Mouse (Mus musculus) lung, embryonic 14.5 days (tissue): ENCODE measurements around the gene Snai3. TPM values are rescaled to one million over a fixed set of nuclear protein-coding genes. Genes with fewer than 3 reads are reported as not detected.

ENCODE experiments used
- ATAC-seq: fragments of 200-750 bp; cut with Nextera tagmentation; 2 replicates; pipeline ENCODE4 v1.8.0; 2017; ENCODE audit warnings: mild to moderate bottlenecking, moderate TSS enrichment, moderate library complexity; ENCODE audit not compliant: insufficient read depth
- DNase-seq: peaks from one replicate; pipeline ENCODE4 v3.0.0-alpha.2; 2015
- H3K27ac ChIP-seq: fragments of 300-500 bp; sonication (generic); 2 replicates; pipeline ENCODE4 v1.5.1; 2014; ENCODE audit warnings: low read depth, mild to moderate bottlenecking, moderate library complexity
- H3K27me3 ChIP-seq: fragments of 300-500 bp; sonication (generic); 2 replicates; pipeline ENCODE4 v1.6.1; 2014; ENCODE audit warnings: low read length, control low read depth; ENCODE audit not compliant: insufficient read depth
- H3K36me3 ChIP-seq: fragments of 300-500 bp; sonication (generic); 2 replicates; pipeline ENCODE4 v1.6.1; 2014; ENCODE audit warnings: control low read depth; ENCODE audit not compliant: insufficient read depth
- H3K4me1 ChIP-seq: fragments of 300-500 bp; sonication (generic); 2 replicates; pipeline ENCODE4 v1.6.1; 2014; ENCODE audit warnings: antibody characterized with exemption, control low read depth; ENCODE audit not compliant: insufficient read depth
- H3K4me2 ChIP-seq: fragments of 300-500 bp; sonication (generic); 2 replicates; pipeline ENCODE4 v1.6.1; 2014; ENCODE audit warnings: mild to moderate bottlenecking
- H3K4me3 ChIP-seq: fragments of 300-500 bp; sonication (generic); 2 replicates; pipeline ENCODE4 v1.5.1; 2014; ENCODE audit warnings: low read depth, low read length
- H3K9ac ChIP-seq: fragments of 300-500 bp; sonication (generic); 2 replicates; pipeline ENCODE4 v1.6.1; 2014
- H3K9me3 ChIP-seq: fragments of 300-500 bp; sonication (generic); 2 replicates; pipeline ENCODE4 v1.6.1; 2016; ENCODE audit warnings: low read depth, low read length, control low read depth
- CTCF ChIP-seq: IDR thresholded peaks from 2 replicates; pipeline ENCODE4 v1.5.1; 2016; ENCODE audit warnings: antibody characterized with exemption, low read depth
- whole genome bisulfite sequencing: fragments of 180-500 bp; shearing (Covaris S2); extraction: QIAGEN DNeasy Blood & Tissue Kit; methylation state at CpG from one replicate; pipeline ENCODE4 v1.1.7; 2014; 5-methylcytosine and 5-hydroxymethylcytosine counted together
- polyA plus RNA-seq: library from polyadenylated mRNA; unstranded; fragments of >200 nt; fragmentation: Nextera tagmentation; extraction: Ambion mirVana; gene quantifications from 2 replicates; pipeline ENCODE4 v1.2.1, GENCODE M21; 2014

Gene Snai3
- polyA plus RNA-seq, 1 experiment from 2014 or later = 1.3 TPM

- TF ChIP-seq CTCF = peak; percentile 57
- Histone ChIP-seq H3K27me3 (peaks cover 34% of the 10 kb centered on the region), H3K9ac (no peak overlapping the region), H3K4me3 (no peak overlapping the region), H3K4me2 (peak overlapping the region; percentile 64; the same call in 1 of the 2 replicates), H3K4me1 (0 out of 2 replicates have a peak, but pooled peaks cover 10% of the 10 kb centered on the region), H3K9me3 (no peaks in the 10 kb centered on the region), H3K36me3 (no peaks in the 10 kb centered on the region), H3K27ac (no peak overlapping the region)
- 50% methylated on average over 6 of the region's 6 CpGs for WGBS
- ATAC-seq (no peak), DNase-seq (no peak)
Observed at GRCm38 (mm10) chr8:122459218-122459900, 1.2 kb downstream of the Snai3 start.

GRCm38 (mm10) chr8:122457171-122457570, 3.4 kb downstream of the Snai3 start:
- no peak overlapping the region for H3K27ac ChIP-seq
- H3K4me2 ChIP-seq = no peak overlapping the region
- peaks cover 34% of the 10 kb centered on the region for H3K27me3 ChIP-seq
- H3K4me1 ChIP-seq = 0 out of 2 replicates have a peak, but pooled peaks cover 3% of the 10 kb centered on the region
- no peak for TF ChIP-seq CTCF
- 55% methylated on average over 11 of the region's 11 CpGs for WGBS
- H3K9ac ChIP-seq = no peak overlapping the region
- no peaks in the 10 kb centered on the region for H3K36me3 ChIP-seq
- H3K9me3 ChIP-seq = no peaks in the 10 kb centered on the region
- H3K4me3 ChIP-seq = no peak overlapping the region
- no peak for DNase-seq
- ATAC-seq = no peak

- TF ChIP-seq CTCF = no peak
- no peak overlapping the region for H3K4me2 ChIP-seq
- ATAC-seq = no peak
- no peaks in the 10 kb centered on the region for H3K4me1 ChIP-seq
- H3K4me3 ChIP-seq = no peak overlapping the region
- peaks cover 10% of the 10 kb centered on the region for H3K27me3 ChIP-seq
- no peaks in the 10 kb centered on the region for H3K36me3 ChIP-seq
- H3K9me3 ChIP-seq = no peaks in the 10 kb centered on the region
- no peak overlapping the region for H3K9ac ChIP-seq
- no peak for DNase-seq
- no peak overlapping the region for H3K27ac ChIP-seq
- WGBS = 82% methylated on average over 6 of the region's 6 CpGs
Observed at GRCm38 (mm10) chr8:122454409-122454808, 6.1 kb downstream of the Snai3 start.

GRCm38 (mm10) chr8:122452154-122452553, 8.4 kb downstream of the Snai3 start:
- Histone ChIP-seq H3K27me3 (no peaks in the 10 kb centered on the region), H3K9me3 (no peaks in the 10 kb centered on the region), H3K4me2 (no peak overlapping the region), H3K27ac (no peak overlapping the region), H3K9ac (no peak overlapping the region), H3K4me1 (no peaks in the 10 kb centered on the region), H3K4me3 (no peak overlapping the region), H3K36me3 (no peaks in the 10 kb centered on the region)
- 79% methylated on average over 10 of the region's 10 CpGs for WGBS
- no peak for TF ChIP-seq CTCF
- no peak for ATAC-seq
- no peak for DNase-seq

- DNase-seq = no peak
- Histone ChIP-seq H3K27ac (0 out of 2 replicates have a peak overlapping the region, but pooled peaks have one; percentile 0), H3K9ac (no peak overlapping the region), H3K27me3 (no peaks in the 10 kb centered on the region), H3K4me2 (no peak overlapping the region), H3K4me1 (no peaks in the 10 kb centered on the region), H3K9me3 (no peaks in the 10 kb centered on the region), H3K36me3 (no peaks in the 10 kb centered on the region), H3K4me3 (no peak overlapping the region)
- WGBS = 73% methylated on average over 7 of the region's 7 CpGs
- TF ChIP-seq CTCF = no peak
- no peak for ATAC-seq
Observed at GRCm38 (mm10) chr8:122451161-122451703, 9.3 kb downstream of the Snai3 start.

- Histone ChIP-seq H3K4me1 (peaks cover 10% of the 10 kb centered on the region; the same call in 1 of the 2 replicates), H3K4me3 (no peak overlapping the region), H3K4me2 (peak overlapping the region; percentile 98), H3K27ac (peak overlapping the region; percentile 97; the same call in 1 of the 2 replicates), H3K27me3 (no peaks in the 10 kb centered on the region), H3K9me3 (no peaks in the 10 kb centered on the region), H3K36me3 (no peaks in the 10 kb centered on the region), H3K9ac (no peak overlapping the region)
- 64% methylated on average over 3 of the region's 3 CpGs for WGBS
- no peak for TF ChIP-seq CTCF
- DNase-seq (peak; percentile 20), ATAC-seq (no peak)
Observed at GRCm38 (mm10) chr8:122445203-122445602, 15.3 kb downstream of the Snai3 start.

GRCm38 (mm10) chr8:122444058-122444748, 16.3 kb downstream of the Snai3 start:
- no peak for TF ChIP-seq CTCF
- Histone ChIP-seq H3K36me3 (peaks cover 8% of the 10 kb centered on the region; the same call in 1 of the 2 replicates), H3K9me3 (no peaks in the 10 kb centered on the region), H3K4me2 (peak overlapping the region; percentile 98), H3K9ac (peak overlapping the region; percentile 71), H3K4me1 (peaks cover 10% of the 10 kb centered on the region; the same call in 1 of the 2 replicates), H3K27me3 (no peaks in the 10 kb centered on the region), H3K27ac (peak overlapping the region; percentile 97), H3K4me3 (peak overlapping the region; percentile 64)
- peak; percentile 76 for ATAC-seq
- 1% methylated on average over 19 of the region's 19 CpGs for WGBS
- peak; percentile 97 for DNase-seq
